Mouse (Mus musculus) heart, embryonic 12.5 days (tissue): Measurements from ENCODE around the gene Zbtb7a. TPM values are rescaled to one million over a fixed set of nuclear protein-coding genes. Genes with fewer than 3 reads are reported as not detected.
A peak's percentile ranks its signal among the peaks of the same experiment; 100 is the strongest.
"Not testable (repeated sequence)": the region's sequence is repeated elsewhere in the genome, so short reads cannot be mapped to it uniquely, and the experiment has no call there.

Experiments used
- ATAC-seq: fragments of 200-750 bp; cut with Nextera tagmentation; 2 replicates; pipeline ENCODE4 v1.8.0; 2017; ENCODE audit warnings: moderate TSS enrichment, moderate library complexity; ENCODE audit not compliant: insufficient number of reproducible peaks, low FRiP score
- H3K27ac ChIP-seq: fragments of 300-500 bp; sonication (generic); 2 replicates; pipeline ENCODE4 v1.5.1; 2016; ENCODE audit warnings: mild to moderate bottlenecking, moderate library complexity; ENCODE audit not compliant: poor library complexity, severe bottlenecking
- H3K27me3 ChIP-seq: fragments of 300-500 bp; sonication (generic); replicated peaks from 2 replicates; pipeline ENCODE4 v1.6.1; 2016; ENCODE audit warnings: mild to moderate bottlenecking, moderate library complexity
- H3K36me3 ChIP-seq: fragments of 300-500 bp; sonication (generic); 2 replicates; pipeline ENCODE4 v1.6.1; 2016; ENCODE audit warnings: mild to moderate bottlenecking, moderate library complexity
- H3K4me1 ChIP-seq: fragments of 300-500 bp; sonication (generic); replicated peaks from 2 replicates; pipeline ENCODE4 v1.6.1; 2016; ENCODE audit warnings: mild to moderate bottlenecking
- H3K4me2 ChIP-seq: fragments of 300-500 bp; sonication (generic); 2 replicates; pipeline ENCODE4 v1.6.1; 2016; ENCODE audit warnings: mild to moderate bottlenecking, moderate library complexity
- H3K4me3 ChIP-seq: fragments of 300-500 bp; sonication (generic); 2 replicates; pipeline ENCODE4 v1.5.1; 2016; ENCODE audit warnings: mild to moderate bottlenecking
- H3K9ac ChIP-seq: fragments of 300-500 bp; sonication (generic); 2 replicates; pipeline ENCODE4 v1.6.1; 2016; ENCODE audit warnings: mild to moderate bottlenecking, moderate library complexity
- H3K9me3 ChIP-seq: fragments of 300-500 bp; sonication (generic); replicated peaks from 2 replicates; pipeline ENCODE4 v1.6.1; 2016; ENCODE audit warnings: mild to moderate bottlenecking, moderate library complexity
- WGBS: fragments of 180-500 bp; shearing (Covaris S2); methylation state at CpG from one replicate; pipeline ENCODE4 v1.1.7; 2016; 5-methylcytosine and 5-hydroxymethylcytosine counted together
- polyA plus RNA-seq: library from polyadenylated mRNA; unstranded; fragments of >200 nt; fragmentation: Nextera tagmentation; extraction: Ambion mirVana; gene quantifications from 2 replicates; pipeline ENCODE4 v1.2.1, GENCODE M21; 2016

Zbtb7a gene
- polyA plus RNA-seq, 1 experiment from 2014 or later = 24.7 TPM

DNA sequence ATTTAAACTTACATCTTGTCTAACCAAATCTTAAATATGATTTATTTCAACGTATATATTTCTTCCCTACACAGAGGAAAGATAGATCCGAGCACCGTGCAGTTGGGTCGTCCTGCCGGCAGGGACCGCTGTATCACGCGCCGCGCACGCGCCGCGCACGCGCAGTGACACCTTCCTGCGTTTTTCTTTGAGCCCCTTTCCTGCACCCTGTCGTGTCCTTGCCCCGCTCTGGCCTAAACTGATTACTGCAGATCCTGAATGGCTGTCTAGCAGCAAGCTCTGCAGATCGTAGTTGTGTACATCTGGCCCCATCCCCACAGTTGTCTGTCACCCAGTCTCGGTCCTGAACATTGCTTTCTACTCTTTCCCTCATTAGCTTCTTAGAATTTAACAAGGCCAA lies 38.1 kb downstream of the Zbtb7a start:
- peaks cover 9% of the 10 kb centered on the region for H3K36me3 ChIP-seq
- H3K9me3 ChIP-seq = no peaks in the 10 kb centered on the region
- peak overlapping the region; percentile 52 for H3K4me2 ChIP-seq
- WGBS = 4% methylated on average over 21 of the region's 21 CpGs
- H3K9ac ChIP-seq = peak overlapping the region; percentile 53
- ATAC-seq = peak; percentile 16; the same call in 1 of the 2 replicates
- peak overlapping the region; percentile 92 for H3K27ac ChIP-seq
- H3K27me3 ChIP-seq = no peaks in the 10 kb centered on the region
- peaks cover 34% of the 10 kb centered on the region for H3K4me1 ChIP-seq
- H3K4me3 ChIP-seq = peak overlapping the region; percentile 10; the same call in 1 of the 2 replicates

DNA sequence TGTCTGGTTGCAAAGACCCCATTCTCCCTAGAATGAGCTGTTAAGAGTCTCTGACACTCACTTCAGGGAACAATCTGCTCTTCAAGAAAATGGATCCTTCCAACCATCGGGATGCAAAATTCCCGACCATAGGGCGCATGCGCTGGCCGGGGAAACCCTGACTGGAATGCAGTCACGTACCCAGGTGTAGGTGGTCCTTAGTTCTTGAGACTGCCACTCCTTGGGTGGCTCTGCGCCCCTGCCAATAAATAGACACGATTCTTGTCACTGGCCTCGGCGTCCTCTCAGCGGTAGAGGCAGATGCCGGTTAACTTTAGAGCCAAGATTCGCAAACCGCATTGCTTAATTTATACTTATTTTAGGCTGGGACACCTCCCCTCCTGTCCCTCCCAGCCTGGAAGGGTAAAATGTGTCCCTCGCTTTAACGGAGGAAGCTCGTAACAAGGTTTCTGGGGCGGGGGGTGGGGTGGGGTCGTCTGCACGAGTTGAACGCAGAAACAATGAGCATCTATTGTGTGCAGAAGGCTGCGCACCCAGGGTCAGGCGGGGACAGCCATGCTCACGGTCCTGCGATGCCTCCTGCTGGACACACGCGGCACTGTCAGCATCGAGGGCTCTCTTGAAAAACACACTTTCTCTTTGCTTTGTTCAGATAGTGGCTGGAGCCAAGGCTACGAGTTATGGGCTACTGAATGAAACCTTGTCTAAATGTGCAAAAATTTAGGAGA lies 39.8 kb downstream of the Zbtb7a start:
- H3K27me3 ChIP-seq = no peaks in the 10 kb centered on the region
- no peaks in the 10 kb centered on the region for H3K9me3 ChIP-seq
- 4% methylated on average over 29 of the region's 29 CpGs for WGBS
- ATAC-seq = peak; percentile 65
- peak overlapping the region; percentile 70 for H3K9ac ChIP-seq
- H3K27ac ChIP-seq = peak overlapping the region; percentile 65
- H3K36me3 ChIP-seq = peaks cover 25% of the 10 kb centered on the region
- H3K4me3 ChIP-seq = peak overlapping the region; percentile 45
- peaks cover 42% of the 10 kb centered on the region for H3K4me1 ChIP-seq
- H3K4me2 ChIP-seq = peak overlapping the region; percentile 77

DNA sequence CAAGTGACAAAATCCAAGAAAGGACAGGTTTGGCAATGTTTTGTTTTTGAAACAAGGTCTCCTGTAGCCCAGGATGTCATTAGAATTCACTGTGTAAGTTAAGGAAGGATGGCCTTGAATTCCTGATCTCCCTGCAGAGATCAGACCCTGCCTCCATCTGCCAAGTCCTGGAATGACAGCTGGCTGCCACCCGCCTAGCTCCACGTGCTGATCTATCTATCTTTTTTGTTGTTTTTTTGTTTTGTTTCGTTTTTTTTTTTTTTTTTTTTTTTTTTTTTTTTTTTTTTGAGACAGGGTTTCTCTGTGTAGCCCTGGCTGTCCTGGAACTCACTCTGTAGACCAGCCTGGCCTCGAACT lies 40.3 kb downstream of the Zbtb7a start:
- H3K27me3 ChIP-seq, H3K9me3 ChIP-seq, ATAC-seq: not testable (repeated sequence)
- Histone ChIP-seq H3K27ac (peak overlapping the region; percentile 65; the same call in 1 of the 2 replicates), H3K36me3 (peaks cover 31% of the 10 kb centered on the region), H3K9ac (peak overlapping the region; percentile 49; the same call in 1 of the 2 replicates), H3K4me1 (peaks cover 47% of the 10 kb centered on the region), H3K4me2 (peak overlapping the region; percentile 77), H3K4me3 (peak overlapping the region; percentile 45)
- 5% methylated on average over 4 of the region's 4 CpGs for WGBS

DNA sequence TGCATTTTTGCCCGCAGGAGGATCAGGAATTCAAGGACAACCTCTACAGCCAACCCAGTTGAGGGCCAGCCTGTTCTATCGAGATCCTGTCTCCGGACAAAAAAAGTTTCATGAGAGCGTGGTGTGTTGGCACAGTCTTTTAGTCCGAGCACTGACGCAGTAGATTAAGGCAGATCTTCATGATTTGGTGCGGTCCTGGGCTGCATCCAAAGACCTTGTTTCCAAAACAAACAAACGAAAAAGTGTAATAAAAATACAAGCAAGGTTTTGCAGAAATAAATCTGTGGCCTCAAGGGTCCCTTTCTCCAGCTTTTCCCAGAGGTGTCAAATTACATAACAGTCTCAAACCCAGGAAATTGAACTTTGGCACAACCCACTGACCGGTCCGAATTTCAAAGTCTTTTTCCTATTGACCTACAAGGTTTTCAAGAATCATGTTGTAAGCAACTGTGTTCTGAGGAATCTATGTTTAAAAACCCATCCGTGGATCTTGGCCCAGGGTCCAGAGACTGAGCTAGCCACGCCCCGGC lies 41.0 kb downstream of the Zbtb7a start:
- Histone ChIP-seq H3K4me2 (peak overlapping the region; percentile 99), H3K27me3 (no peaks in the 10 kb centered on the region), H3K36me3 (peaks cover 38% of the 10 kb centered on the region), H3K9ac (peak overlapping the region; percentile 100; the same call in 1 of the 2 replicates), H3K9me3 (no peaks in the 10 kb centered on the region), H3K4me1 (peaks cover 52% of the 10 kb centered on the region), H3K4me3 (peak overlapping the region; percentile 87), H3K27ac (peak overlapping the region; percentile 60)
- peak; percentile 1; the same call in 1 of the 2 replicates for ATAC-seq
- 4% methylated on average over 13 of the region's 13 CpGs for WGBS

DNA sequence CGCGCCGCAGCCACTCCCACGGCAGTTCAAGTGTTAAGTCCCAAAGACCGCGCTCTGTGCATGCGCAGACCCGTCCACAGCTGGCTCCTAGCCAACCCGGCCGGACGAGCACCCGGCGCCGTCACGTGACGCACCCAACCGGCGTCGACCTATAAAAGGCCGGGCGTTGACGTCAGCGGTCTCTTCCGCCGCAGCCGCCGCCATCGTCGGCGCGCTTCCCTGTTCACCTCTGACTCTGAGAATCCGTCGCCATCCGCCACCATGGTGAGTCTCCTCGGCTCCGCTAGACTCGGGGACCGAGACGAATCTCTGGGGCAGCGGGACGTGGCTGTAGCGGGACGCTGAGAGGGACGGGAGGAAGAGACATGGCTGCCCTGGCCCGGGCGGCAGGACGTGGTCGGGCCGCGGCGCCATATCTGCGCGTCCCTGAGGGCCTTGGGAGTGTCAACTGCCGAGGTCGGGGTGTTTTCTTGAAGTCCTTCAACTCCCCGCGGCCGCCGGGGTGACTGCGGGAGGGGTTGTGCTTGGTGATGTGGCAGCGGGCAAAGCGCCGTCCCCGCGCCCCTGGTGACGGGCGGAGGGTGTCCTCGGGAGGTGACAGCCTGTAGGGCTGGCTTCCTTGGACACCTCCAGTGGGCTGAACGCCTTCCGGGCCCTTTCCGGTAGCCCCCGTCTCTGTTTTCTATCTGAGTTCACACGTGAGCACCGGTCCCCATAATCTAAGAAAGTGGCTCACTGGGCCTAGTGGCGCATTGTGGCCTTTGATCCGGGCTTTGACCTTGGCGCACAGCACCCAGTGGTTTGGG lies 41.6 kb downstream of the Zbtb7a start, which contains the start of gene Eef2:
TSS of gene Eef2 (plus strand) at position 166 of the 806 bp plus-strand sequence.
- Histone ChIP-seq H3K36me3 (peaks cover 44% of the 10 kb centered on the region), H3K4me3 (peak within 1 kb of the TSS; percentile 87), H3K9me3 (no peaks in the 10 kb centered on the region), H3K4me2 (peak within 1 kb of the TSS; percentile 99), H3K27ac (peak within 1 kb of the TSS; percentile 92), H3K9ac (peak within 1 kb of the TSS; percentile 100), H3K27me3 (no peaks in the 10 kb centered on the region), H3K4me1 (peaks cover 59% of the 10 kb centered on the region)
- peak; percentile 87 for ATAC-seq
- under 1% methylated on average over 77 of the region's 77 CpGs for WGBS

DNA sequence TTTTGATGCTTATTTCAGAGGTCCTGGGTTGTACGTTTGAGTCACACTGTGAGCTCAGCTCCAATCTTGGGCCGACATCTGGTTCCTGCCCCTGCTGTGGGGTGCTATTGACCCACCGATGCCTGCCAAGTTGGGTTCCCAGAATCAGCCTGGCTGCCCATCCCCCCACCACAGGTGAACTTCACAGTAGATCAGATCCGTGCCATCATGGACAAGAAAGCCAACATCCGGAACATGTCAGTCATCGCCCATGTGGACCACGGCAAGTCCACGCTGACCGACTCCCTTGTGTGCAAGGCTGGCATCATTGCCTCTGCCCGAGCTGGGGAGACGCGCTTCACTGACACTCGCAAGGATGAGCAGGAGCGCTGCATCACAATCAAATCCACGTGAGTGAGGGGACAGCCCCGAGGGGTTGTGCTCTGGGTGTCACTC lies 42.5 kb downstream of the Zbtb7a start:
- peak overlapping the region; percentile 99 for H3K4me2 ChIP-seq
- WGBS = 8% methylated on average over 16 of the region's 16 CpGs
- H3K4me1 ChIP-seq = peaks cover 64% of the 10 kb centered on the region
- ATAC-seq = no peak
- H3K9me3 ChIP-seq = no peaks in the 10 kb centered on the region
- no peaks in the 10 kb centered on the region for H3K27me3 ChIP-seq
- H3K36me3 ChIP-seq = peaks cover 53% of the 10 kb centered on the region
- peak overlapping the region; percentile 87 for H3K4me3 ChIP-seq
- peak overlapping the region; percentile 100 for H3K9ac ChIP-seq
- peak overlapping the region; percentile 92 for H3K27ac ChIP-seq

DNA sequence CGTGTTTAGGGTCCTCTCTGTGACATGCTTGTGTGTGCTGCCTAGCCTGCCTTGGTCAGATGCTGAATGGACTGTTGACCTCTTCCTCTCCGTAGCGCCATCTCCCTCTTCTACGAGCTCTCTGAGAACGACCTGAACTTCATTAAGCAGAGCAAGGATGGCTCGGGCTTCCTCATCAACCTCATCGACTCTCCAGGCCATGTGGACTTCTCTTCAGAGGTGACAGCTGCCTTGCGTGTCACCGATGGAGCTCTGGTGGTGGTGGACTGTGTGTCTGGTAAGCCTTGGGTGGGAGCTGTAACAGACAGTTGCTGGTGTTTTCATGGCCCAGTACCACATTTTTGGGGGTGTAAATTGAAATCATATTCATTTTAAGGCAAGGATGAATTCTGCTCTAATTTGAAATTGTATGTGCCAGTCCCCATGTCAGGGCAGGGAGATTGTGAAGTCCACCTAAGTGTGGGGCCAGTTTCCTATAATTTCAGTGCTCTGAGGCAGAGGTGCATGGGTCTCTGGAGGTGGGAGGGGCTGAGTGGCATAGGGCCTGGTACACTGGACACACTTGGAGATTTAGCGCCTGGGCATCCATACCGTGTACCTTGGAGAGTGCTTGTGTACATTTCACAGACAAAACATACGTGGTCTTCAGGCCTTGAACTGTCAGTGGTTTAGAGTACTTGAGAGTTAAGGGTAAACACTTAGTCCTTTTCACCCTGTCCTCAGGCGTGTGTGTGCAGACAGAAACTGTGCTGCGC lies 43.1 kb downstream of the Zbtb7a start:
- Histone ChIP-seq H3K9ac (peak overlapping the region; percentile 100), H3K4me3 (peak overlapping the region; percentile 87), H3K9me3 (no peaks in the 10 kb centered on the region), H3K4me1 (peaks cover 64% of the 10 kb centered on the region), H3K27ac (peak overlapping the region; percentile 92; the same call in 1 of the 2 replicates), H3K4me2 (peak overlapping the region; percentile 99), H3K27me3 (no peaks in the 10 kb centered on the region), H3K36me3 (peaks cover 53% of the 10 kb centered on the region)
- ATAC-seq = no peak
- WGBS = 60% methylated on average over 14 of the region's 14 CpGs

DNA sequence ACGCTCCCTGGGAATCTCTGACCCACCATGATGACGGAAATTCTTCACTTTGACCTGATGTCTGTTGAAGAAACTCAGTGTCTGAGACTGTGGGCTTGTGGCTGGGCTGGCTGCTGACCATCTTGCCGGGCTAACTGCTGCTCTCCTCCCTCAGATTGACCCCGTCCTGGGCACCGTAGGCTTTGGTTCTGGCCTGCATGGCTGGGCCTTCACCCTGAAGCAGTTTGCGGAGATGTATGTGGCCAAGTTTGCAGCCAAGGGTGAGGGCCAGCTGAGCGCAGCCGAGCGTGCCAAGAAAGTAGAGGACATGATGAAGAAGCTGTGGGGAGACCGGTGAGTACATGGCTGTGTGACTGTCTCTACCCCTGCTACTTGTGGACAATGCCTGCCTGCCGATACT lies 43.9 kb downstream of the Zbtb7a start:
- ATAC-seq = no peak
- Histone ChIP-seq H3K4me3 (no peak overlapping the region), H3K4me1 (peaks cover 65% of the 10 kb centered on the region), H3K27ac (no peak overlapping the region), H3K4me2 (no peak overlapping the region), H3K27me3 (no peaks in the 10 kb centered on the region), H3K9me3 (no peaks in the 10 kb centered on the region), H3K36me3 (peaks cover 55% of the 10 kb centered on the region), H3K9ac (0 out of 2 replicates have a peak overlapping the region, but pooled peaks have one; percentile 26)
- WGBS = 90% methylated on average over 11 of the region's 11 CpGs

DNA sequence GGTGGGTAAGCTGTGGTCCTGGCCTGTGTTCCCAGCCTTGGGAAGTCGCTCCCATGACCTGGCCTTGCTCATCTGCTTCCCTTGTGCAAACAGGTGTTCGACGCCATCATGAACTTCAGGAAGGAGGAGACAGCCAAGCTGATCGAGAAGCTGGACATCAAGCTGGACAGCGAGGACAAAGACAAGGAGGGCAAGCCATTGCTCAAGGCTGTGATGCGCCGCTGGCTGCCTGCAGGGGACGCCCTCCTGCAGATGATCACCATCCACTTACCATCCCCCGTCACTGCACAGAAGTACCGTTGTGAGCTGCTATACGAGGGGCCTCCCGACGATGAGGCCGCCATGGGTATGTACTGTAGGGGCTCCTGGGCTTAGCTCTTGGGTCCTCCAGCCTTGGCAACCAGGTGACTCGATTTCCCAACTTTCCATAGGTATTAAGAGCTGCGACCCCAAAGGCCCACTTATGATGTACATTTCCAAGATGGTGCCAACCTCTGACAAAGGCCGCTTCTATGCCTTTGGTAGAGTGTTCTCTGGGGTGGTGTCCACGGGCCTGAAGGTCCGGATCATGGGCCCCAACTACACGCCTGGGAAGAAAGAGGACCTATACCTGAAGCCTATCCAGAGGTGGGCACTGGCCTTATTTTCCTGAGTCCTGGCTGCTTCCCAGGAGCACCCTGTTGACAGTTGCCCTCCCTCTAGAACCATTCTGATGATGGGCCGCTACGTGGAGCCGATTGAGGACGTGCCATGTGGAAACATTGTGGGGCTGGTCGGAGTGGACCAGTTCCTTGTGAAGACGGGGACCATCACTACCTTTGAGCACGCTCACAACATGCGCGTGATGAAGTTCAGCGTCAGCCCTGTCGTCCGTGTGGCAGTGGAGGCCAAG lies 44.7 kb downstream of the Zbtb7a start:
- H3K36me3 ChIP-seq = peaks cover 61% of the 10 kb centered on the region
- H3K9me3 ChIP-seq = no peaks in the 10 kb centered on the region
- H3K9ac ChIP-seq = peak overlapping the region; percentile 1; the same call in 1 of the 2 replicates
- peak overlapping the region; percentile 37 for H3K27ac ChIP-seq
- WGBS = 92% methylated on average over 32 of the region's 32 CpGs
- H3K27me3 ChIP-seq = no peaks in the 10 kb centered on the region
- no peak overlapping the region for H3K4me3 ChIP-seq
- no peak for ATAC-seq
- peaks cover 67% of the 10 kb centered on the region for H3K4me1 ChIP-seq
- H3K4me2 ChIP-seq = no peak overlapping the region

DNA sequence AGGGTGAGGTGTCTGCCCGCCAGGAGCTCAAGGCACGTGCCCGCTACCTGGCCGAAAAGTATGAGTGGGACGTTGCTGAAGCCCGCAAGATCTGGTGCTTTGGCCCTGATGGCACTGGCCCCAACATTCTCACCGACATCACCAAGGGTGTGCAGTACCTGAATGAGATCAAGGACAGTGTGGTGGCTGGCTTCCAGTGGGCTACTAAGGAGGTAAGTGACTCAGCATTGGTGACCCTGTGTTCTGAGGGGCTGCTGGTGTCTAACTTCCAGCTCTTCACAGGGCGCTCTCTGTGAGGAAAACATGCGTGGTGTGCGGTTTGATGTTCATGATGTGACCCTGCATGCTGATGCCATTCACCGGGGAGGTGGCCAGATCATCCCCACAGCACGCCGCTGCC lies 45.9 kb downstream of the Zbtb7a start:
- Histone ChIP-seq H3K9ac (no peak overlapping the region), H3K27ac (0 out of 2 replicates have a peak overlapping the region, but pooled peaks have one; percentile 37), H3K4me2 (no peak overlapping the region), H3K36me3 (peaks cover 71% of the 10 kb centered on the region), H3K9me3 (no peaks in the 10 kb centered on the region), H3K4me3 (no peak overlapping the region), H3K4me1 (peaks cover 66% of the 10 kb centered on the region), H3K27me3 (no peaks in the 10 kb centered on the region)
- no peak for ATAC-seq
- WGBS = 91% methylated on average over 13 of the region's 13 CpGs
